Mouse (Mus musculus) adipocyte (in vitro differentiated cells): ENCODE data around the gene Fancd2.

ENCODE experiments used
- DNase-seq: peaks from one replicate; pipeline ENCODE4 v3.0.0-alpha.2; 2016; ENCODE audit warnings: low spot score

Fancd2 gene

GRCm38 (mm10) chr6:113612258-113612969, 80.9 kb downstream of the Fancd2 start:
- no peak for DNase-seq

GRCm38 (mm10) chr6:113614152-113614551, 82.7 kb downstream of the Fancd2 start:
- no peak for DNase-seq

GRCm38 (mm10) chr6:113614997-113615396, 83.5 kb downstream of the Fancd2 start:
- DNase-seq: no peak

DNA sequence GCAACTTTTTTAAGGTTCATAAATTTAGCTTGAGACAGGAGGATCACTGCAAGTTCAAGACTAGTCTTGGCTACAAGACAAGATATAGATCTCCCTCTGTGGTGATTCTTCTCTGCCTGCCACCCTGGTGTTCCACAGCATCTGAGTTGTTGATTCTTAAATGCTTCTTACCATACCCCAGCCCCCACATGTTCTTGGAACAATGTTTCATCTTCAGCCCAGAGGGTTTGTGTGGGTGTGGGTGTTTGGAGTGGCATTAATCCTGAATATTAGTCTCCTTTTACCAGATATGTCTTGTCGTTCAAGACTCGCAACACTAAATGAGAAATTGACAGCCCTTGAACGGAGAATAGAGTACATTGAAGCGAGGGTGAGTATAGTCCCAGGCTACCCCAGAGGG, 84.0 kb downstream of the Fancd2 start:
- no peak for DNase-seq

DNA sequence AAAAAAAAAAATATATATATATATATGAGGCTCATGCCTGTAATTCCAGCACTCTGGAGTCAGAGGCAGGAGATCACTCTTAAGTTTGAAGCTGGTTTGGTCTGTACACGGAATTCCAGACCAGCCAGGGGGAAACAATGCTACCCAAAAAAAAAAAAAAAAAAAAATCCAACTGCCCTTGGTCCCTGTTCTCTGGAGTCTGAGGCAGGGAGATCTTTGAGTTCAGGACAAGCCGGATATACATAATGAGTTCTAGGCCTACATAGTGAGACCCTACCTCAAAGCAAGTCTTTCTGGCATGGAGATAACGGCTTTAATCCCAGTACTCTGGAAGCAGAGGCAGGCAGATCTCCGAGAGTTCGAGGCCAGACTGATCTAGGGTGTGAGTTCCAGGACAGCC, 91.9 kb downstream of the Fancd2 start:
- no peak for DNase-seq

GRCm38 (mm10) chr6:113623941-113624751, 92.7 kb downstream of the Fancd2 start, which contains the start of gene Vhl:
Vhl (plus strand) TSS chr6:113623959.
- peak; percentile 90 for DNase-seq

- peak; percentile 85 for DNase-seq
These were observed 93.7 kb downstream of the Fancd2 start for GRCm38 (mm10) chr6:113624989-113625770.

DNA sequence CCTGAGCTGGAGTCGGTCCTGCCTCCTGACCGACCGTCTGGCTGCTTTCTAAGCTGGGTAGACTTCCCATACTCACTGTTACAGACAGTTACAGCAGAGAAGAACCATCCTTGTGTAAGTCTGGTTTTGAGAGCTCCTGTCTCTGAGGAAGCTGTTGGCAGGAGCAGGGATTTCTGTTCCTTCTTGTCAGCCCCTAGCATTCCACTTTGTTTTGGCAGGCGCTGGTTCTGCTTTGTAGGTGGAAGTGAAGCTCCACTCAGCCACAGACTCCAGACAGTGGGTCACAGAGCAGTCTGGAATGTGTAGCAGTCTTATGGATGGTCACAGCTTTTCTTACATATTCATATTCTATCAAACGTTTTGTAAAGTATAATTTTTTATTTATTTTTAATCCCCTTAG, 98.8 kb downstream of the Fancd2 start:
- DNase-seq: no peak

DNA sequence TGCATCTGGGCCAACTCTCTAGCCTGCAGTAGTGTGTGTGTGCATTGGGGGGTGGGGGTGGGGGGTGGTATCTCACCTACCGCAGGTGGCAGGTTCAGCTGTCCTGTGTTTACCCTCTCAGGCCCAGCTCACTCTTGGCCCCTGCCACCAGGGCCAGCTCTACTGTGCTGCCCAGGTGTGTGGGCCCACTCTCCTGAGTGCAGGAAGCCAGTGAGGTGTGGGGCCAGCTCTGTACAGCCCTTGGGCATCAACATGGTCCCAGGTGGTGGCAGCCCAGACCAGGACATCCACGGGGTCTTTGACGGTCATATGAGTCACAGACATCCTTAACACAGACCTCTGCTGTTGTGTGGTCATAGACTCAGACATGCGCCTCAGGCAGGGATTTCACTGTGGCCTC, 101.4 kb downstream of the Fancd2 start:
- no peak for DNase-seq

DNA sequence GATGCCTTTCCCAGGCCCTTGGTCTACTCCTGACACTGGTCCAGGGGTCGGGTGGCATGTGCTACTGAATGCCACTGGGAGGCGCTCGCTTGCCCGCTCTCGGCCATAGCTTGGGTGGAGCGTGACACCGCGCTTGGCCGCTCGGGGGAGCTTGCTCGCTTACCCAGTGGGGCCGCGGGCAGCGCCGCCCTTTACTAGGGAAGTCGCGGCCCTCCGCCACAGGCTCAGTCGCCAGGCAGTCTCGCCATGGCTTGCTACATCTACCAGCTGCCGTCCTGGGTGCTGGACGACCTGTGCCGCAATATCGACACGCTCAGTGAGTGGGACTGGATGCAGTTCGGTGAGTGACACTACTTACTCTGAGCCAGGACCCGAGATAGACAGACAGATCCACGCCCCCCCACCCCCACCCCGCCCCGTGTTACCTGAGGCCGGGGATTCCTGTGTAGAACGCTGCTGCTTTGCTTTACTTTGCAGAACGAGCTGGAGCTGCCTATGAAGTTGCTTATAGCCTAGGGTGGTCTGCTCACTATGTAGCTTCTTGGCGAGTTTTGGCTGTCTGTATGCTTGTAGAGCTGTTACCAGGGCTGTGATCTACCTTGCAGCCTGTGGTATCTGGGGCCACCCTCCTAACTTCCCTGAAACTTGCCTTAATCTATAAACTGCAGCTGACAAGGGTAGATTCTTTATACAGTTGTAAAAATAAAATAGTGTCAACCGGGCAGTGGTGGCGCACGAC, 107.0 kb downstream of the Fancd2 start, which contains the start of gene Irak2:
Gene Irak2, plus strand, starts transcription at position 166 of the 739 bp plus-strand sequence.
- peak; percentile 97 for DNase-seq

DNA sequence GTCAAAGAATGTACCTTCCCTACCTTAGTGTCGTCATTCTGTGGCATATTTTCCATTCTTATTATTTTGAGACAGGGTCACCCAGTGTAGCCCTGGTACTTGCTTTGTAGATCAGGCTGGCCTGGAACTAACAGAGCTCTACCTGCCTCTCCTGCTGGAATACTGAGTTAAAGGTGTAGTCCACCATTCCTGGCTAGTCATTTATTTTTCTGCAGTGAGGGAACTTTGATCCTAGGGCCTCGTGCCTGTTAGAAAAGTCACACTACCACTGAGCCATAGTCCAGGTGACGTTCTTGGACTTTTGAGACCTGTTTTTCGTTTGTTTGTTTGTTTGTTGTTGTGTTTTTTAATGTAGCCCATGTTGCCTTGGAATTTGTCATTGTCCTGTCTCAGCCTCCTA, 107.7 kb downstream of the Fancd2 start:
- no peak for DNase-seq

GRCm38 (mm10) chr6:113642605-113643004, 111.1 kb downstream of the Fancd2 start:
- no peak for DNase-seq

- no peak for DNase-seq
These were observed 111.5 kb downstream of the Fancd2 start for GRCm38 (mm10) chr6:113643021-113643420.

DNA sequence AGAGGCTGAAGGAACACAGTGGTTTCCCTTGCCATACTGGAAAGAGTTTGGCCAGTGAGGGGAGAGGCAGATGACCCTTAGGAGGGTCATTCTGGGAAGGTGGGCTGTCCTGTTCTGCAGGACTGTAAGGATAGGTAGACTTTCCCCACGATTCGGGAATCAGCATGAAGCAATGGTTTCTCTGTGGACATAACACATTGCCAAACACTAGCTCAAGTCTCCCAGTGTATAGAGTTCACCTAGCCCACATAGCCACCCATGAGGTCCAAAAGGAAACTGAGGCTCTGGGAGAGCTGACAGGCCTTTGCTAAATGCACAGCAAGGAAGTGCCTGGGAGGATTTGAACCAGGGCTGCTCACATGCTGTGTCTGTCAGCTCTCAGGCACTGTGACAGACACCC, 112.5 kb downstream of the Fancd2 start:
- peak; percentile 40 for DNase-seq

DNA sequence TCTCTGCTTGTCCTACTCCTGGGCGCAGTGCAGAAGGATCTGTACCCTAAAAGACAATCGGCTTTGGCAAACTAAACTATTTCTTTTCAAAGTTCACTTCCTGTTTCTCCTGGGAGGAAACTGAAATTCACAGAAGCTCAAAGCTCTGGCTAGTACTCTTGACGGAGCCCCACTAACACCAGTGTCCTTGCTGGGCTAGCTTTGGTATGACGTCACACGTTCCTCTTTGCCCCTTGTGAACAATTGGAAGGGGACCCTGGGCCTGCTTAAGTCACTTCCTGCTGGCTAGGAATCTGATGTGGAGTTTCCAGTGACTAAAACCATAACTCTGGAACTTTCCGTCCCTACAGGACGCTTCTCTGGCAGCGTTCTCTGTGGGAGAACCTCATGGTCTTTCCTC, 113.3 kb downstream of the Fancd2 start:
- peak; percentile 55 for DNase-seq
